Mouse (Mus musculus) heart, adult 2 months (tissue): Measurements from ENCODE around the gene Foxf1. TPM values are rescaled to one million over a fixed set of nuclear protein-coding genes. Genes with fewer than 3 reads are reported as not detected.

Experiments
- DNase-seq, 2 experiments: peaks; one replicate each; pipeline ENCODE4 v3.0.0; 2021
- H3K27ac ChIP-seq: fragments of 200-600 bp; 2 replicates; pipeline ENCODE4 v1.8.1; 2022
- H3K27me3 ChIP-seq: fragments of 200-500 bp; 2 replicates; pipeline ENCODE4 v1.6.1; 2012; ENCODE audit warnings: mild to moderate bottlenecking, low read length, inconsistent platforms, mixed read lengths; ENCODE audit not compliant: control insufficient read depth, insufficient read depth
- H3K36me3 ChIP-seq: fragments of 200-500 bp; 2 replicates; pipeline ENCODE4 v1.6.1; 2012; ENCODE audit warnings: low read length, inconsistent platforms; ENCODE audit not compliant: control insufficient read depth, insufficient read depth
- H3K4me1 ChIP-seq: fragments of 200-500 bp; 2 replicates; pipeline ENCODE4 v1.6.1; 2011; ENCODE audit warnings: low read length; ENCODE audit not compliant: control insufficient read depth, insufficient read depth
- H3K4me3 ChIP-seq: fragments of 200-600 bp; 2 replicates; pipeline ENCODE4 v1.8.1; 2022
- H3K79me2 ChIP-seq: fragments of 200-500 bp; replicated peaks from 2 replicates; pipeline ENCODE4 v1.6.1; 2012; ENCODE audit warnings: mild to moderate bottlenecking, inconsistent platforms, low read length, moderate library complexity, mixed read lengths; ENCODE audit not compliant: control insufficient read depth, insufficient read depth
- H3K9ac ChIP-seq: fragments of 200-500 bp; 2 replicates; pipeline ENCODE4 v1.6.1; 2012; ENCODE audit warnings: low read depth, mild to moderate bottlenecking, control low read depth, inconsistent platforms, low read length, mixed read lengths
- CTCF ChIP-seq: fragments of 200-600 bp; IDR thresholded peaks from 2 replicates; pipeline ENCODE4 v1.8.1; 2022; ENCODE audit warnings: antibody characterized with exemption, mild to moderate bottlenecking, moderate library complexity
- EP300 ChIP-seq: fragments of 200-500 bp; IDR thresholded peaks from 2 replicates; pipeline ENCODE4 v1.6.1; 2011; ENCODE audit warnings: low read depth, low read length, control low read depth; ENCODE audit not compliant: insufficient read depth
- POLR2A ChIP-seq: fragments of 200-500 bp; IDR thresholded peaks from 2 replicates; pipeline ENCODE4 v1.6.1; 2011; ENCODE audit warnings: mild to moderate bottlenecking, low read depth, low read length, control low read depth; ENCODE audit not compliant: insufficient read depth
- WGBS: fragments of 180-500 bp; shearing (Covaris S2); methylation state at CpG from one replicate; pipeline ENCODE4 v1.1.7; 2018; 5-methylcytosine and 5-hydroxymethylcytosine counted together
- intact Hi-C: fragments of 180-260 bp; cut with DNase I; formaldehyde crosslinking; loops from one replicate; pipeline ENCODE4 v1.15.1; 2025
- polyA plus RNA-seq: library from polyadenylated mRNA; depleted of rRNA; stranded (reverse); fragments of >200 nt; gene quantifications from 2 replicates; pipeline ENCODE4 v1.2.3, GENCODE M21; 2012
- total RNA-seq, 2 experiments: library from RNA; stranded (reverse); gene quantifications; 2 replicates each; pipeline ENCODE4 v1.2.3; 2021

The Foxf1 gene
- total and polyA plus RNA-seq, 3 experiments: 0.13 to 1.2 (median 0.43) TPM

GRCm38 (mm10) chr8:121123113-121123512, 38.9 kb downstream of the Foxf1 start:
- Histone ChIP-seq H3K9ac (no peak overlapping the region), H3K27ac (no peak overlapping the region), H3K4me1 (no peaks in the 10 kb centered on the region), H3K4me3 (no peak overlapping the region), H3K36me3 (no peaks in the 10 kb centered on the region), H3K27me3 (peaks cover 6% of the 10 kb centered on the region), H3K79me2 (no peaks in the 10 kb centered on the region)
- TF ChIP-seq EP300 (no peak), POLR2A (no peak), CTCF (no peak)
- WGBS: 99% methylated on average over 2 of the region's 2 CpGs
- no peak for DNase-seq
- intact Hi-C loops: no loop called here

GRCm38 (mm10) chr8:121124547-121125239, 40.5 kb downstream of the Foxf1 start:
- DNase-seq: no peak
- no peak for TF ChIP-seq POLR2A
- no peak for TF ChIP-seq EP300
- no peak for TF ChIP-seq CTCF
- intact Hi-C loops: loop anchor here (5.0 kb wide), 1 partner anchor 48 kb away; no protein-coding TSS in a partner anchor
- Histone ChIP-seq H3K79me2 (no peaks in the 10 kb centered on the region), H3K27ac (no peak overlapping the region; the same call in 1 of the 2 replicates), H3K4me3 (no peak overlapping the region), H3K9ac (peak overlapping the region; percentile 44; the same call in 1 of the 2 replicates), H3K4me1 (no peaks in the 10 kb centered on the region), H3K36me3 (no peaks in the 10 kb centered on the region), H3K27me3 (peaks cover 13% of the 10 kb centered on the region)
- 13% methylated on average over 17 of the region's 17 CpGs for WGBS

DNA sequence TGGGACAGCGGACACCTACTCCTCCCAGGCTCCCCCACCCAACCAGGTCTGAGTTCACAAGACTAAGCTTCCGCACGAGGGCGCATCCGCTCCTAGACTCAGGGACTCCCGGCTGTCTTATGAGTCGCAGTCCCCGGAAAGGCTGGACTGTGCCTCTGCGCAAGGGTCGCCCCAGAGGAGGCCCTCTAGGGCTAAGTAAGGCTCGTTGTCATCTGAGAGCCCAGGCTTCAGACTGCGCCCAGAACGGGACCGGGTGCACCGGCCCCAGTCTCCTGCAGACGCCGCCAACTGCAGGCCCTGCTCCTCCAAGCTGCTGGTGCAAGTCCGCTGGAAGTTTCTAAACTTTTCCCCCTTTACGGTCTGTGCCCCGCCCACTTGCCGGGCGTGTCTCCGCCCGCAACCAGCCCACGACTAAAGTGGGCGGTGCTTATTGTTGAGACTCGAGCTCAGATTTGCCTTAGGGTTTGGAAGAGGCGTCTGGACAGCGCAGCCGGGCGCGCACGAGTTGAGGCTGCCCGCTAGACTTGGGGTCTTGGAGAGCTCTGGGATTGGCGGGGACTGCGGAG, 41.2 kb downstream of the Foxf1 start:
- WGBS: 1% methylated on average over 35 of the region's 36 CpGs
- Histone ChIP-seq H3K79me2 (no peaks in the 10 kb centered on the region), H3K9ac (peak overlapping the region; percentile 67), H3K27ac (peak overlapping the region; percentile 71), H3K27me3 (peaks cover 13% of the 10 kb centered on the region), H3K36me3 (no peaks in the 10 kb centered on the region), H3K4me1 (no peaks in the 10 kb centered on the region), H3K4me3 (peak overlapping the region; percentile 48)
- TF ChIP-seq CTCF (peak; percentile 67), EP300 (no peak), POLR2A (peak; percentile 83)
- intact Hi-C loops: loop anchor here (5.0 kb wide), 1 partner anchor 47 kb away; no protein-coding TSS in a partner anchor
- peak; percentile 88 to 89 for DNase-seq

- Histone ChIP-seq H3K27ac (no peak overlapping the region), H3K4me3 (no peak overlapping the region), H3K36me3 (no peaks in the 10 kb centered on the region), H3K27me3 (peaks cover 13% of the 10 kb centered on the region), H3K4me1 (no peaks in the 10 kb centered on the region), H3K79me2 (no peaks in the 10 kb centered on the region), H3K9ac (no peak overlapping the region)
- TF ChIP-seq EP300 (no peak), POLR2A (no peak), CTCF (no peak)
- no peak for DNase-seq
- WGBS: 46% methylated on average over 6 of the region's 6 CpGs
- intact Hi-C loops: loop anchor here (5.0 kb wide), 1 partner anchor 46 kb away; no protein-coding TSS in a partner anchor
Observed at GRCm38 (mm10) chr8:121126191-121126590, 42.0 kb downstream of the Foxf1 start.

- TF ChIP-seq POLR2A (no peak), EP300 (no peak), CTCF (no peak)
- WGBS: 59% methylated on average over 6 of the region's 6 CpGs
- H3K79me2 ChIP-seq: no peaks in the 10 kb centered on the region
- H3K4me1 ChIP-seq: no peaks in the 10 kb centered on the region
- no peak overlapping the region for H3K9ac ChIP-seq
- H3K27ac ChIP-seq: no peak overlapping the region
- intact Hi-C loops: loop anchor here (5.0 kb wide), 1 partner anchor 46 kb away; no protein-coding TSS in a partner anchor
- H3K36me3 ChIP-seq: no peaks in the 10 kb centered on the region
- DNase-seq: no peak
- no peak overlapping the region for H3K4me3 ChIP-seq
- H3K27me3 ChIP-seq: peaks cover 13% of the 10 kb centered on the region
Observed at GRCm38 (mm10) chr8:121126694-121127093, 42.5 kb downstream of the Foxf1 start.

DNA sequence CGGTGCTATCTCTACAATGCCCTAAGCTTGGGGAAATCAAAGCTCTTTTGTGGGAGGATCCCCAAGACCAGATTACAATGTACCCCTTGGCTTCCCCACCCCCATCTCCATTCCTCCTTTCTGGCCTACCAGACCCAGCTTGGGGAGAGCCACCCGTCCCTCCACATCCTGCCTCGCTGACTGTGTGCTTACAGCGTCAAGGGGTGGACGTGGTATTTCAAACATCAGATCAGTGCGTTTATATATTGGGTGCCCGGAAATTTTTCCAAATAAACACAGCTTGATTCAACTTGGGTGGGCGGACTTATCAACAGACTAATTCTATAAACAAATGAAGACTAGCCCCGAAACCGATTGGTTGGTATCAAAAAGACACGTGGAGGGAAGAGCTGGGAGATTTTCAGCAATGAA, 43.1 kb downstream of the Foxf1 start:
- no peaks in the 10 kb centered on the region for H3K79me2 ChIP-seq
- intact Hi-C loops: loop anchor here (5.0 kb wide), 1 partner anchor 45 kb away; no protein-coding TSS in a partner anchor
- TF ChIP-seq EP300 (no peak), CTCF (no peak), POLR2A (no peak)
- WGBS: 50% methylated on average over 11 of the region's 11 CpGs
- H3K4me1 ChIP-seq: no peaks in the 10 kb centered on the region
- H3K4me3 ChIP-seq: no peak overlapping the region
- no peak for DNase-seq
- no peak overlapping the region for H3K27ac ChIP-seq
- H3K27me3 ChIP-seq: peaks cover 13% of the 10 kb centered on the region
- no peaks in the 10 kb centered on the region for H3K36me3 ChIP-seq
- H3K9ac ChIP-seq: no peak overlapping the region
